Mouse (Mus musculus) MEL (cell line): Measurements from ENCODE around the gene Cpped1. TPM values are rescaled to one million over a fixed set of nuclear protein-coding genes. Genes with fewer than 3 reads are reported as not detected.

Experiments used
- DNase-seq: peaks from one replicate; pipeline ENCODE4 v3.0.0; 2011; ENCODE audit warnings: low read depth, low spot score
- H3K27ac ChIP-seq: 2 replicates; pipeline ENCODE4 v1.5.1; 2012; ENCODE audit warnings: low read depth, mild to moderate bottlenecking, control low read depth, low read length, moderate library complexity; ENCODE audit not compliant: control insufficient read depth
- H3K27me3 ChIP-seq, 2 experiments: fragments of 150-350 bp in 1 of 2; sonication (generic) in 1 of 2; 2 replicates each; pipeline ENCODE4 v1.6.1; 2012; ENCODE audit warnings: low read length in 2 of 2, mild to moderate bottlenecking in 2 of 2, improper control_type of control experiment in 1 of 2, moderate library complexity in 1 of 2; ENCODE audit not compliant: insufficient read depth in 2 of 2, control insufficient read depth in 1 of 2
- H3K36me3 ChIP-seq, 2 experiments: 2 replicates each; pipeline ENCODE4 v1.6.1; 2012 to 2014; ENCODE audit warnings: low read length in 2 of 2, improper control_type of control experiment in 1 of 2, inconsistent platforms in 1 of 2, mild to moderate bottlenecking in 1 of 2; ENCODE audit not compliant: insufficient read depth in 2 of 2, control insufficient read depth in 1 of 2
- H3K4me1 ChIP-seq, 2 experiments: fragments of 150-350 bp in 1 of 2; sonication (generic) in 1 of 2; 2 replicates each; pipeline ENCODE4 v1.6.1; 2012; ENCODE audit warnings: low read length in 2 of 2, improper control_type of control experiment in 1 of 2, mild to moderate bottlenecking in 1 of 2; ENCODE audit not compliant: insufficient read depth in 2 of 2, control insufficient read depth in 1 of 2
- H3K4me3 ChIP-seq, 2 experiments: fragments of 150-350 bp in 1 of 2; sonication (generic) in 1 of 2; 2 replicates each; pipeline ENCODE4 v1.5.1; 2012; ENCODE audit warnings: low read depth in 2 of 2, low read length in 2 of 2, mild to moderate bottlenecking in 2 of 2, moderate library complexity in 2 of 2, control low read depth in 1 of 2, improper control_type of control experiment in 1 of 2; ENCODE audit not compliant: control insufficient read depth in 1 of 2, insufficient read depth in 1 of 2
- H3K79me2 ChIP-seq: 2 replicates; pipeline ENCODE4 v1.6.1; 2012; ENCODE audit warnings: mild to moderate bottlenecking, low read length, moderate library complexity; ENCODE audit not compliant: control insufficient read depth, poor library complexity, insufficient read depth
- H3K9ac ChIP-seq: 2 replicates; pipeline ENCODE4 v1.6.1; 2012; ENCODE audit warnings: low read depth, mild to moderate bottlenecking, control low read depth, low read length, moderate library complexity; ENCODE audit not compliant: control insufficient read depth, poor library complexity, severe bottlenecking
- H3K9me3 ChIP-seq: fragments of 150-350 bp; sonication (generic); replicated peaks from 2 replicates; pipeline ENCODE4 v1.6.1; 2012; ENCODE audit warnings: mild to moderate bottlenecking, low read length, improper control_type of control experiment, moderate library complexity; ENCODE audit not compliant: insufficient read depth
- CHD1 ChIP-seq: IDR thresholded peaks from 2 replicates; pipeline ENCODE4 v1.6.1; 2012; ENCODE audit warnings: low read depth, mild to moderate bottlenecking, inconsistent platforms, low read length, improper control_type of control experiment
- CHD2 ChIP-seq: IDR thresholded peaks from 2 replicates; pipeline ENCODE4 v1.6.1; 2011; ENCODE audit warnings: low read length, improper control_type of control experiment
- CTCF ChIP-seq, 3 experiments: IDR thresholded peaks in 2 of 3; conservative IDR thresholded peaks in 1 of 3; 2 replicates each; pipeline ENCODE4 v1.5.1; 2011 to 2012; ENCODE audit warnings: low read length in 3 of 3, low read depth in 2 of 3, mild to moderate bottlenecking in 2 of 3, improper control_type of control experiment in 1 of 3, inconsistent platforms in 1 of 3, mixed read lengths in 1 of 3, moderate library complexity in 1 of 3; ENCODE audit not compliant: control insufficient read depth in 1 of 3, insufficient read depth in 1 of 3, poor library complexity in 1 of 3, severe bottlenecking in 1 of 3
- ELF1 ChIP-seq: IDR thresholded peaks from 2 replicates; pipeline ENCODE4 v1.6.1; 2014; ENCODE audit warnings: low read depth, mild to moderate bottlenecking, inconsistent platforms, low read length, improper control_type of control experiment, moderate library complexity
- EP300 ChIP-seq, 2 experiments: IDR thresholded peaks; 2 replicates each; pipeline ENCODE4 v1.6.1; 2011; ENCODE audit warnings: improper control_type of control experiment in 2 of 2, low read length in 2 of 2, low read depth in 1 of 2, mild to moderate bottlenecking in 1 of 2
- ETS1 ChIP-seq: IDR thresholded peaks from 2 replicates; pipeline ENCODE4 v1.6.1; 2012; ENCODE audit warnings: low read depth, mild to moderate bottlenecking, inconsistent platforms, low read length, improper control_type of control experiment, moderate library complexity
- GABPA ChIP-seq: IDR thresholded peaks from 2 replicates; pipeline ENCODE4 v1.6.1; 2012; ENCODE audit warnings: low read depth, mild to moderate bottlenecking, inconsistent platforms, low read length, improper control_type of control experiment, moderate library complexity
- GATA1 ChIP-seq: IDR thresholded peaks from 2 replicates; pipeline ENCODE4 v1.6.1; 2011; ENCODE audit warnings: low read depth, low read length, improper control_type of control experiment
- KAT2A ChIP-seq: conservative IDR thresholded peaks from 2 replicates; pipeline ENCODE4 v1.6.1; 2012; ENCODE audit warnings: low read depth, low read length, improper control_type of control experiment, inconsistent platforms
- MAFK ChIP-seq: IDR thresholded peaks from 2 replicates; pipeline ENCODE4 v1.6.1; 2011; ENCODE audit warnings: low read depth, mild to moderate bottlenecking, low read length, improper control_type of control experiment, borderline replicate concordance
- MEF2A ChIP-seq: IDR thresholded peaks from 2 replicates; pipeline ENCODE4 v1.6.1; 2014; ENCODE audit warnings: low read depth, mild to moderate bottlenecking, inconsistent platforms, low read length, improper control_type of control experiment; ENCODE audit not compliant: poor library complexity, insufficient replicate concordance, severe bottlenecking; ENCODE audit errors: extremely low read depth
- MXI1 ChIP-seq: IDR thresholded peaks from 2 replicates; pipeline ENCODE4 v1.6.1; 2011; ENCODE audit warnings: mild to moderate bottlenecking, low read depth, low read length, improper control_type of control experiment
- MYB ChIP-seq: IDR thresholded peaks from 2 replicates; pipeline ENCODE4 v1.6.1; 2011; ENCODE audit warnings: mild to moderate bottlenecking, low read depth, low read length, improper control_type of control experiment
- MYC ChIP-seq: IDR thresholded peaks from 2 replicates; pipeline ENCODE4 v1.6.1; 2011; ENCODE audit warnings: low read depth, mild to moderate bottlenecking, low read length, improper control_type of control experiment, moderate library complexity
- POLR2A ChIP-seq, 2 experiments: IDR thresholded peaks; 2 replicates each; pipeline ENCODE4 v1.6.1; 2011 to 2012; ENCODE audit warnings: low read length in 2 of 2, mild to moderate bottlenecking in 2 of 2, control low read depth in 1 of 2, improper control_type of control experiment in 1 of 2, low read depth in 1 of 2, moderate library complexity in 1 of 2; ENCODE audit not compliant: control insufficient read depth in 1 of 2, insufficient read depth in 1 of 2, poor library complexity in 1 of 2
- POLR2AphosphoS2 ChIP-seq: IDR thresholded peaks from 2 replicates; pipeline ENCODE4 v1.6.1; 2011; ENCODE audit warnings: low read length, improper control_type of control experiment
- RCOR1 ChIP-seq: IDR thresholded peaks from 2 replicates; pipeline ENCODE4 v1.6.1; 2012; ENCODE audit warnings: low read depth, mild to moderate bottlenecking, inconsistent platforms, low read length, improper control_type of control experiment
- SIN3A ChIP-seq: IDR thresholded peaks from 2 replicates; pipeline ENCODE4 v1.6.1; 2012; ENCODE audit warnings: low read length, improper control_type of control experiment, inconsistent platforms
- SMC3 ChIP-seq: IDR thresholded peaks from 2 replicates; pipeline ENCODE4 v1.6.1; 2011; ENCODE audit warnings: low read depth, low read length, improper control_type of control experiment
- TAL1 ChIP-seq: IDR thresholded peaks from 2 replicates; pipeline ENCODE4 v1.6.1; 2012; ENCODE audit warnings: mild to moderate bottlenecking, inconsistent platforms, low read length, moderate library complexity, mixed read lengths
- TBP ChIP-seq: IDR thresholded peaks from 2 replicates; pipeline ENCODE4 v1.8.0; 2011; ENCODE audit warnings: low read depth, low read length, improper control_type of control experiment
- TCF12 ChIP-seq: IDR thresholded peaks from 2 replicates; pipeline ENCODE4 v1.6.1; 2014; ENCODE audit warnings: low read depth, mild to moderate bottlenecking, inconsistent platforms, low read length, improper control_type of control experiment, moderate library complexity
- UBTF ChIP-seq: IDR thresholded peaks from 2 replicates; pipeline ENCODE4 v1.6.1; 2012; ENCODE audit warnings: low read depth, mild to moderate bottlenecking, inconsistent platforms, low read length, improper control_type of control experiment, moderate library complexity, borderline replicate concordance; ENCODE audit not compliant: insufficient read depth
- USF1 ChIP-seq: IDR thresholded peaks from 2 replicates; pipeline ENCODE4 v1.6.1; 2014; ENCODE audit warnings: low read depth, mild to moderate bottlenecking, inconsistent platforms, low read length, improper control_type of control experiment, moderate library complexity
- USF2 ChIP-seq, 2 experiments: IDR thresholded peaks; 2 replicates each; pipeline ENCODE4 v1.6.1; 2011 to 2012; ENCODE audit warnings: improper control_type of control experiment in 2 of 2, low read length in 2 of 2, borderline replicate concordance in 1 of 2, inconsistent platforms in 1 of 2, low read depth in 1 of 2, mild to moderate bottlenecking in 1 of 2; ENCODE audit not compliant: insufficient read depth in 1 of 2
- ZC3H11A ChIP-seq: IDR thresholded peaks from 2 replicates; pipeline ENCODE4 v1.6.1; 2012; ENCODE audit warnings: low read depth, mild to moderate bottlenecking, inconsistent platforms, low read length, improper control_type of control experiment
- ZMIZ1 ChIP-seq: IDR thresholded peaks from 2 replicates; pipeline ENCODE4 v1.6.1; 2012; ENCODE audit warnings: low read depth, mild to moderate bottlenecking, inconsistent platforms, low read length, improper control_type of control experiment, moderate library complexity
- ZNF384 ChIP-seq: IDR thresholded peaks from 2 replicates; pipeline ENCODE4 v1.6.1; 2012; ENCODE audit warnings: low read depth, mild to moderate bottlenecking, inconsistent platforms, low read length, improper control_type of control experiment
- polyA plus RNA-seq, 2 experiments: library from polyadenylated mRNA; stranded (reverse) in 1 of 2; unstranded in 1 of 2; fragments of >175 nt in 1 of 2; fragments of >200 nt in 1 of 2; gene quantifications; 2 replicates each; pipeline versions ENCODE4 v1.2.1 to v1.2.4; 2012; ENCODE audit warnings: low replicate concordance in 2 of 2, low read depth in 1 of 2; ENCODE audit not compliant: insufficient read length in 2 of 2, insufficient read depth in 1 of 2, missing spikeins in 1 of 2
- total RNA-seq: library from RNA; depleted of rRNA; stranded (reverse); fragments of 300-350 nt; gene quantifications from 2 replicates; pipeline ENCODE4 v1.2.3, GENCODE M21; 2012

The Cpped1 gene
- total and polyA plus RNA-seq, 3 experiments: 14.1 to 29.9 TPM; not detected in 1

- Histone ChIP-seq H3K36me3 (no peaks in the 10 kb centered on the region), H3K4me1 (no peaks in the 10 kb centered on the region), H3K4me3 (no peak overlapping the region), H3K9me3 (no peaks in the 10 kb centered on the region), H3K9ac (no peak overlapping the region), H3K79me2 (no peaks in the 10 kb centered on the region), H3K27ac (no peak overlapping the region), H3K27me3 (no peaks in the 10 kb centered on the region)
- no peak for TF ChIP-seq ZMIZ1
- TF ChIP-seq TBP: no peak
- no peak for TF ChIP-seq CTCF (IDR thresholded peaks at IDR 0.05 in 2 of 3, conservative IDR thresholded peaks at IDR 0.05 in 1 of 3; ENCODE audit: control insufficient read depth in 1 of 3, insufficient read depth in 1 of 3, low read depth in 2 of 3, low read length in 3 of 3, poor library complexity in 1 of 3, severe bottlenecking in 1 of 3)
- no peak for TF ChIP-seq MAFK
- TF ChIP-seq SIN3A: no peak
- no peak for TF ChIP-seq TAL1
- no peak for TF ChIP-seq ZNF384
- no peak for TF ChIP-seq MYB
- TF ChIP-seq GABPA: no peak
- TF ChIP-seq TCF12: no peak
- TF ChIP-seq ELF1: no peak
- TF ChIP-seq MXI1: no peak
- TF ChIP-seq KAT2A: no peak
- no peak for TF ChIP-seq ZC3H11A
- no peak for TF ChIP-seq POLR2AphosphoS2
- no peak for TF ChIP-seq MEF2A
- no peak for TF ChIP-seq USF2 (IDR thresholded peaks at IDR 0.05; ENCODE audit: borderline replicate concordance in 1 of 2, insufficient read depth in 1 of 2, low read depth in 1 of 2, low read length in 2 of 2)
- no peak for TF ChIP-seq CHD1
- no peak for TF ChIP-seq RCOR1
- no peak for DNase-seq
These were observed 136.9 kb downstream of the Cpped1 start for GRCm38 (mm10) chr16:11772318-11772717.

- Histone ChIP-seq H3K9me3 (no peaks in the 10 kb centered on the region), H3K4me3 (no peak overlapping the region), H3K79me2 (no peaks in the 10 kb centered on the region), H3K9ac (no peak overlapping the region), H3K27me3 (no peaks in the 10 kb centered on the region), H3K36me3 (no peaks in the 10 kb centered on the region)
- no peak for DNase-seq
- TF ChIP-seq POLR2A (IDR thresholded peaks at IDR 0.05; ENCODE audit: control insufficient read depth in 1 of 2, insufficient read depth in 1 of 2, low read depth in 1 of 2, low read length in 2 of 2, poor library complexity in 1 of 2) (no peak), CTCF (IDR thresholded peaks at IDR 0.05 in 2 of 3, conservative IDR thresholded peaks at IDR 0.05 in 1 of 3; ENCODE audit: control insufficient read depth in 1 of 3, insufficient read depth in 1 of 3, low read depth in 2 of 3, low read length in 3 of 3, poor library complexity in 1 of 3, severe bottlenecking in 1 of 3) (no peak), CHD2 (no peak), USF1 (no peak), MYC (no peak), ELF1 (no peak), SMC3 (no peak), ZMIZ1 (no peak), GATA1 (no peak), TBP (no peak), ZC3H11A (no peak), UBTF (no peak), CHD1 (no peak), USF2 (IDR thresholded peaks at IDR 0.05; ENCODE audit: borderline replicate concordance in 1 of 2, insufficient read depth in 1 of 2, low read depth in 1 of 2, low read length in 2 of 2) (no peak), TAL1 (no peak), EP300 (IDR thresholded peaks at IDR 0.05; ENCODE audit: low read depth in 1 of 2, low read length in 2 of 2) (no peak), ETS1 (no peak), MYB (no peak)
- TF ChIP-seq, all 39 proteins: peak for 0
- H3K27ac ChIP-seq: no peak overlapping the region
- H3K4me1 ChIP-seq: no peaks in the 10 kb centered on the region
These were observed 151.3 kb downstream of the Cpped1 start for GRCm38 (mm10) chr16:11757951-11758350.
